In genomic region chr13:97769205-97769604, GRCm38 (mm10) we compare ENCODE assay signal across 19 mouse cellular contexts. TPM values are rescaled to one million over a fixed set of nuclear protein-coding genes. Genes with fewer than 3 reads are reported as not detected.
A peak's percentile ranks its signal among the peaks of the same experiment; 100 is the strongest.
DNase-seq lines count a peak whose midpoint lies in the region; ATAC-seq and TF ChIP-seq lines count a peak whose summit lies in the region.
"Had no signal": no experiment of that assay in that cellular context is flagged by ENCODE, and none has a peak within 500 bp of the region (broad histone marks: within the 10 kb centered on the region; RNA-seq: fewer than 3 reads in every experiment).

No protein-coding gene starts in this region.

- no peak for TF ChIP-seq CTCF in intestine, postnatal 0 days (IDR thresholded peaks at IDR 0.05; ENCODE audit: low read depth)
- TF ChIP-seq CTCF in layer of hippocampus, adult 2 months (conservative IDR thresholded peaks at IDR 0.05) = no peak

- H3K27ac ChIP-seq in intestine, embryonic 15.5 days = 0 out of 2 replicates have a peak overlapping the region, but pooled peaks have one; percentile 27
- no peak overlapping the region for H3K27ac ChIP-seq in intestine, postnatal 0 days (ENCODE audit: low read depth, low read length)
- H3K27ac ChIP-seq in layer of hippocampus, adult 2 months = peak overlapping the region; percentile 67; the same call in 1 of the 2 replicates
- H3K27ac ChIP-seq in midbrain, embryonic 10.5 days (replicated peaks) = peak overlapping the region; percentile 61; the same call in 1 of the 2 replicates
- no peak overlapping the region for H3K27ac ChIP-seq in midbrain, embryonic 14.5 days (replicated peaks; ENCODE audit: low read depth, low read length)
- H3K27ac ChIP-seq: embryonic facial prominence, embryonic 12.5 days; forebrain, embryonic 13.5 days; heart, embryonic 13.5 days; hindbrain, embryonic 12.5 days had no signal

- WGBS in intestine, embryonic 15.5 days = 57% methylated on average over 3 of the region's 3 CpGs
- WGBS in intestine, postnatal 0 days = 71% methylated on average over 3 of the region's 3 CpGs
- whole genome bisulfite sequencing in midbrain, embryonic 10.5 days = 84% methylated on average over 3 of the region's 3 CpGs
- WGBS in midbrain, embryonic 14.5 days = 77% methylated on average over 3 of the region's 3 CpGs

- no peaks in the 10 kb centered on the region for H3K27me3 ChIP-seq in intestine, embryonic 15.5 days (replicated peaks)
- no peaks in the 10 kb centered on the region for H3K27me3 ChIP-seq in intestine, postnatal 0 days (replicated peaks; ENCODE audit: control insufficient read depth, insufficient read depth, low read length)
- no peaks in the 10 kb centered on the region for H3K27me3 ChIP-seq in midbrain, embryonic 10.5 days (ENCODE audit: low read depth, poor library complexity, severe bottlenecking)
- H3K27me3 ChIP-seq in midbrain, embryonic 14.5 days (ENCODE audit: control insufficient read depth, insufficient read depth, low read length) = no peaks in the 10 kb centered on the region
- H3K27me3 ChIP-seq: embryonic facial prominence, embryonic 12.5 days; forebrain, embryonic 13.5 days; heart, embryonic 13.5 days; hindbrain, embryonic 12.5 days had no signal

- DNase-seq in layer of hippocampus, adult 2 months (ENCODE audit: low spot score in 2 of 2) = no peak
- no peak for DNase-seq in layer of hippocampus, postnatal 25 days (ENCODE audit: extremely low spot score in 1 of 2, low spot score in 1 of 2)
- no peak for DNase-seq in midbrain, embryonic 10.5 days (ENCODE audit: low spot score)
- no peak for DNase-seq in midbrain, embryonic 14.5 days
- no peak for DNase-seq in cerebellum, postnatal 14 days
- DNase-seq: adrenal gland, adult 8-10 months; adrenal gland, postnatal 36 days; cerebellum, adult 2 months; cerebellum, postnatal 10 days; forebrain, postnatal 0 days; gastrocnemius, postnatal 14 days; heart, postnatal 4 days had no signal

- no peak overlapping the region for H3K9ac ChIP-seq in intestine, embryonic 15.5 days
- H3K9ac ChIP-seq in intestine, postnatal 0 days (ENCODE audit: low read depth, low read length) = no peak overlapping the region
- no peak overlapping the region for H3K9ac ChIP-seq in midbrain, embryonic 14.5 days (replicated peaks; ENCODE audit: low read length)
- H3K9ac ChIP-seq: embryonic facial prominence, embryonic 12.5 days; forebrain, embryonic 13.5 days; forebrain, postnatal 0 days; heart, embryonic 13.5 days; hindbrain, embryonic 12.5 days had no signal

- no peak overlapping the region for H3K4me3 ChIP-seq in intestine, embryonic 15.5 days (replicated peaks)
- no peak overlapping the region for H3K4me3 ChIP-seq in intestine, postnatal 0 days (ENCODE audit: low read depth, low read length)
- no peak overlapping the region for H3K4me3 ChIP-seq in layer of hippocampus, adult 2 months
- no peak overlapping the region for H3K4me3 ChIP-seq in midbrain, embryonic 10.5 days
- H3K4me3 ChIP-seq in midbrain, embryonic 14.5 days (replicated peaks; ENCODE audit: low read depth, low read length) = no peak overlapping the region
- H3K4me3 ChIP-seq: embryonic facial prominence, embryonic 12.5 days; forebrain, embryonic 13.5 days; heart, embryonic 13.5 days; hindbrain, embryonic 12.5 days had no signal

- no peak for ATAC-seq in intestine, embryonic 15.5 days
- ATAC-seq in intestine, postnatal 0 days = no peak
- no peak for ATAC-seq in midbrain, embryonic 14.5 days (ENCODE audit: low FRiP score, low TSS enrichment)
- ATAC-seq: forebrain, embryonic 13.5 days; hindbrain, embryonic 16.5 days had no signal

- no peak overlapping the region for H3K4me2 ChIP-seq in intestine, embryonic 15.5 days (replicated peaks)
- H3K4me2 ChIP-seq in intestine, postnatal 0 days (replicated peaks; ENCODE audit: low read depth) = no peak overlapping the region
- H3K4me2 ChIP-seq in midbrain, embryonic 14.5 days (ENCODE audit: low read length) = no peak overlapping the region
- H3K4me2 ChIP-seq: embryonic facial prominence, embryonic 12.5 days; forebrain, embryonic 13.5 days; heart, embryonic 13.5 days; hindbrain, embryonic 12.5 days had no signal

- H3K9me3 ChIP-seq in intestine, embryonic 15.5 days = no peaks in the 10 kb centered on the region
- H3K9me3 ChIP-seq in intestine, postnatal 0 days (ENCODE audit: control insufficient read depth) = no peaks in the 10 kb centered on the region
- no peaks in the 10 kb centered on the region; the same call in 1 of the 2 replicates for H3K9me3 ChIP-seq in midbrain, embryonic 10.5 days (replicated peaks)
- no peaks in the 10 kb centered on the region for H3K9me3 ChIP-seq in midbrain, embryonic 14.5 days (ENCODE audit: control insufficient read depth, low read length)
- H3K9me3 ChIP-seq: embryonic facial prominence, embryonic 12.5 days; hindbrain, embryonic 12.5 days had no signal

- H3K4me1 ChIP-seq in intestine, embryonic 15.5 days (replicated peaks) = no peaks in the 10 kb centered on the region
- no peaks in the 10 kb centered on the region for H3K4me1 ChIP-seq in intestine, postnatal 0 days (replicated peaks; ENCODE audit: control insufficient read depth, insufficient read depth, low read length)
- peaks cover 18% of the 10 kb centered on the region for H3K4me1 ChIP-seq in midbrain, embryonic 10.5 days
- H3K4me1 ChIP-seq in midbrain, embryonic 14.5 days (ENCODE audit: control insufficient read depth, insufficient read depth, low read length) = 0 out of 2 replicates have a peak, but pooled peaks cover 12% of the 10 kb centered on the region
- H3K4me1 ChIP-seq: hindbrain, embryonic 12.5 days had no signal

- no peaks in the 10 kb centered on the region for H3K36me3 ChIP-seq in intestine, embryonic 15.5 days
- no peaks in the 10 kb centered on the region for H3K36me3 ChIP-seq in intestine, postnatal 0 days (ENCODE audit: control insufficient read depth, insufficient read depth)
- H3K36me3 ChIP-seq in midbrain, embryonic 10.5 days = no peaks in the 10 kb centered on the region
- no peaks in the 10 kb centered on the region for H3K36me3 ChIP-seq in midbrain, embryonic 14.5 days (ENCODE audit: control insufficient read depth, insufficient read depth, low read length)
- H3K36me3 ChIP-seq: embryonic facial prominence, embryonic 12.5 days; hindbrain, embryonic 12.5 days had no signal

RNA-seq across cellular contexts. Expression of gene Gm10260, which starts 8.8 kb away (rescaled TPM):
- 7.5 and 8.4 TPM in 2 replicates for polyA plus RNA-seq in intestine, embryonic 15.5 days (2015; fragmentation: Nextera tagmentation; extraction: Ambion mirVana)
- 2.3 and 4.3 TPM in 2 replicates for polyA plus RNA-seq in intestine, postnatal 0 days (2015; fragmentation: Nextera tagmentation; extraction: Ambion mirVana)
- 10 to 100 TPM; 82.3 to 86.7 TPM for total RNA-seq in layer of hippocampus, adult 2 months (2021)
- 10 to 100 TPM; 81.1 to 86.7 TPM for total RNA-seq in layer of hippocampus, postnatal 25 days (2021)
- polyA plus RNA-seq in midbrain, embryonic 10.5 days (2016; fragmentation: Nextera tagmentation; extraction: Ambion mirVana) = 4.2 and 4.9 TPM in 2 replicates
- not detected in 2 replicates for polyA plus RNA-seq in midbrain, embryonic 14.5 days (2014; fragmentation: Nextera tagmentation; extraction: Ambion mirVana)

Comparison
In these comparisons a context has a peak if more than half of its experiments do, and no peak if none do; other contexts are left out.
1. H3K27ac ChIP-seq: peak in intestine, embryonic 15.5 days (single experiment), layer of hippocampus, adult 2 months (single experiment) and midbrain, embryonic 10.5 days (single experiment); none in intestine, postnatal 0 days (single experiment) and midbrain, embryonic 14.5 days (single experiment).